Mouse (Mus musculus): Measurements from ENCODE around the gene Chrm2.

GRCm38 (mm10) chr6:36523599-36523998 is 135.7 kb downstream of the Chrm2 start:
- TF ChIP-seq CTCF (IDR thresholded peaks at IDR 0.05; ENCODE audit: borderline replicate concordance, extremely low read depth, insufficient read depth, insufficient read length), result no peak
- TF ChIP-seq POLR2A (IDR thresholded peaks at IDR 0.05; ENCODE audit: borderline replicate concordance, extremely low read depth, insufficient read depth, insufficient read length, poor library complexity, severe bottlenecking), result no peak

Measured in brain, embryonic 14.5 days (tissue).